Comparison of ENCODE assay signal across 11 mouse cellular contexts in the genomic region with DNA sequence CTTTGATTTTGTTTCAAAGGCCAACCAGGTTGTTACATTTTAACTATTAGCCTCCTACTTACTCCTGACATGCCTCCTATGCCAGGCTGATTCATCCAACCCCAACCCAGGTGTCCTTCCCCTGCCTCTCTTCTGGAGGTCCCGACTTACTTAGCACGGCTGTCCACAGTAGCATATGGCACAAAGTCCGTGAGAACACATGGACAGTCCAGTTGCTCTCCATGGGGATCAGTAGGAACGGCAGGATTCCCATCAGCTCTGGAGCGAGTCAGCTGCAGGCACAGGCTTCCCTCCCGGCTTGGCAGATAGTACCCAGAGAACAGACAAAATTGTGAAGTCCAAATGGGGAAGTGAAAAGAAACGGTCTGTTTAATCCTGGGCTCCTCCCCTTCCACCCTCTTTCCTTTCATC. TPM values are rescaled to one million over a fixed set of nuclear protein-coding genes. Genes with fewer than 3 reads are reported as not detected.
DNase-seq lines count a peak whose midpoint lies in the region; ATAC-seq and TF ChIP-seq lines count a peak whose summit lies in the region.
"Had no signal": no experiment of that assay in that cellular context is flagged by ENCODE, and none has a peak within 500 bp of the region (broad histone marks: within the 10 kb centered on the region; RNA-seq: fewer than 3 reads in every experiment).

No protein-coding gene starts in this region.

- TF ChIP-seq RAD21 in MEL (IDR thresholded peaks at IDR 0.05; ENCODE audit: low read depth, low read length): no peak

- no peak overlapping the region for H3K27ac ChIP-seq in liver, embryonic 14.5 days
- peak overlapping the region; percentile 66 for H3K27ac ChIP-seq in MEL (ENCODE audit: control insufficient read depth, low read depth, low read length)
- H3K27ac ChIP-seq: lung, embryonic 15.5 days had no signal

- peaks cover 0 to 4% of the 10 kb centered on the region in 2 experiments; a peak in 1 of 4 replicates for H3K4me1 ChIP-seq in liver, embryonic 14.5 days (replicated peaks; ENCODE audit: control insufficient read depth in 2 of 2, insufficient read depth in 2 of 2, low read length in 1 of 2)
- peaks cover 7 to 25% of the 10 kb centered on the region in 2 experiments for H3K4me1 ChIP-seq in MEL (ENCODE audit: control insufficient read depth in 1 of 2, insufficient read depth in 2 of 2, low read length in 2 of 2)
- H3K4me1 ChIP-seq: heart, embryonic 12.5 days; lung, embryonic 15.5 days had no signal

- no peak for TF ChIP-seq CTCF in liver, embryonic 14.5 days (IDR thresholded peaks at IDR 0.05; ENCODE audit: low read depth)
- TF ChIP-seq CTCF in MEL (IDR thresholded peaks at IDR 0.05 in 2 of 3, conservative IDR thresholded peaks at IDR 0.05 in 1 of 3; ENCODE audit: control insufficient read depth in 1 of 3, insufficient read depth in 1 of 3, low read depth in 2 of 3, low read length in 3 of 3, poor library complexity in 1 of 3, severe bottlenecking in 1 of 3): no peak

- peak overlapping the region; percentile 13; the same call in 1 of the 2 replicates for H3K4me2 ChIP-seq in liver, embryonic 14.5 days (ENCODE audit: low read depth)
- H3K4me2 ChIP-seq: heart, embryonic 12.5 days; lung, embryonic 15.5 days had no signal

- H3K4me3 ChIP-seq in liver, embryonic 14.5 days (ENCODE audit: insufficient read depth in 1 of 2, low read depth in 2 of 2, low read length in 2 of 2): peak overlapping the region in 1 of 2 experiments; percentile 38; a peak in 3 of 4 replicates
- peak overlapping the region; percentile 46 to 78 for H3K4me3 ChIP-seq in MEL (ENCODE audit: control insufficient read depth in 1 of 2, insufficient read depth in 1 of 2, low read depth in 2 of 2, low read length in 2 of 2)
- H3K4me3 ChIP-seq: heart, embryonic 12.5 days; lung, embryonic 15.5 days had no signal

- no peak for TF ChIP-seq EP300 in liver, embryonic 14.5 days (IDR thresholded peaks at IDR 0.05; ENCODE audit: low read depth)
- peak; percentile 65 to 67 for TF ChIP-seq EP300 in MEL (IDR thresholded peaks at IDR 0.05; ENCODE audit: low read depth in 1 of 2, low read length in 2 of 2)

- peak in 1 of 2 experiments; percentile 66; a peak in 2 of 4 replicates for TF ChIP-seq POLR2A in MEL (IDR thresholded peaks at IDR 0.05; ENCODE audit: control insufficient read depth in 1 of 2, insufficient read depth in 1 of 2, low read depth in 1 of 2, low read length in 2 of 2, poor library complexity in 1 of 2)

- H3K9me3 ChIP-seq in liver, embryonic 14.5 days (ENCODE audit: control insufficient read depth, low read length): no peaks in the 10 kb centered on the region
- H3K9me3 ChIP-seq in MEL (replicated peaks; ENCODE audit: insufficient read depth, low read length): no peaks in the 10 kb centered on the region
- H3K9me3 ChIP-seq: heart, embryonic 12.5 days; lung, embryonic 15.5 days had no signal

- no peak for ATAC-seq in liver, embryonic 14.5 days (ENCODE audit: insufficient read depth)
- peak; percentile 77 for ATAC-seq in megakaryocyte, adult 5-6 weeks (ENCODE audit: poor library complexity, severe bottlenecking)
- ATAC-seq: intestine, postnatal 0 days had no signal

- no peaks in the 10 kb centered on the region for H3K27me3 ChIP-seq in liver, embryonic 14.5 days (ENCODE audit: control insufficient read depth, insufficient read depth, low read length)
- H3K27me3 ChIP-seq in MEL (ENCODE audit: control insufficient read depth in 1 of 2, insufficient read depth in 2 of 2, low read length in 2 of 2): no peaks in the 10 kb centered on the region
- H3K27me3 ChIP-seq: lung, embryonic 15.5 days had no signal

- DNase-seq in liver, embryonic 14.5 days (ENCODE audit: low read depth in 3 of 3, low spot score in 3 of 3): no peak
- no peak for DNase-seq in liver
- peak; percentile 87 for DNase-seq in MEL (ENCODE audit: low read depth, low spot score)
- DNase-seq in kidney, adult 18-20 months: peak; percentile 77
- no peak for DNase-seq in urinary bladder, postnatal 36 days (ENCODE audit: low spot score in 2 of 2)
- no peak for DNase-seq in adrenal gland, postnatal 25 days
- DNase-seq: thymus, adult 18-20 months had no signal

- no peak overlapping the region for H3K9ac ChIP-seq in liver, embryonic 14.5 days (replicated peaks)
- H3K9ac ChIP-seq in MEL (ENCODE audit: control insufficient read depth, low read depth, low read length, poor library complexity, severe bottlenecking): peak overlapping the region; percentile 69
- H3K9ac ChIP-seq: heart, embryonic 12.5 days; lung, embryonic 15.5 days had no signal

- no peaks in the 10 kb centered on the region for H3K36me3 ChIP-seq in liver, embryonic 14.5 days (replicated peaks; ENCODE audit: control insufficient read depth, insufficient read depth, low read depth)
- H3K36me3 ChIP-seq in MEL (ENCODE audit: control insufficient read depth in 1 of 2, insufficient read depth in 2 of 2, low read length in 2 of 2): peaks cover 0 to 20% of the 10 kb centered on the region in 2 experiments; a peak in 2 of 4 replicates
- H3K36me3 ChIP-seq: heart, embryonic 12.5 days; lung, embryonic 15.5 days had no signal

- WGBS in liver, embryonic 14.5 days (ENCODE audit: insufficient replicate concordance): 23% methylated on average over 7 of the region's 7 CpGs

- H3K79me2 ChIP-seq in MEL (ENCODE audit: control insufficient read depth, insufficient read depth, low read length, poor library complexity): no peaks in the 10 kb centered on the region

TF ChIP-seq in MEL, 35 proteins besides CTCF, POLR2A, EP300 and RAD21 (continues in another document):
- TF ChIP-seq MXI1 (IDR thresholded peaks at IDR 0.05; ENCODE audit: low read depth, low read length) (peak; percentile 65), MYB (IDR thresholded peaks at IDR 0.05; ENCODE audit: low read depth, low read length) (peak; percentile 63), TBP (IDR thresholded peaks at IDR 0.05; ENCODE audit: low read depth, low read length) (peak; percentile 48; the same call in 1 of the 2 replicates), ZKSCAN1 (IDR thresholded peaks at IDR 0.05; ENCODE audit: low read depth, low read length) (no peak), TAL1 (IDR thresholded peaks at IDR 0.05; ENCODE audit: low read length) (no peak), CHD1 (IDR thresholded peaks at IDR 0.05; ENCODE audit: low read depth, low read length) (no peak), ZC3H11A (IDR thresholded peaks at IDR 0.05; ENCODE audit: low read depth, low read length) (no peak), USF2 (IDR thresholded peaks at IDR 0.05; ENCODE audit: borderline replicate concordance in 1 of 2, insufficient read depth in 1 of 2, low read depth in 1 of 2, low read length in 2 of 2) (no peak), JUND (IDR thresholded peaks at IDR 0.05; ENCODE audit: low read depth, low read length) (no peak), ZNF384 (IDR thresholded peaks at IDR 0.05; ENCODE audit: low read depth, low read length) (no peak), POLR2AphosphoS2 (IDR thresholded peaks at IDR 0.05; ENCODE audit: low read length) (no peak), UBTF (IDR thresholded peaks at IDR 0.05; ENCODE audit: borderline replicate concordance, insufficient read depth, low read depth, low read length) (no peak), CHD2 (IDR thresholded peaks at IDR 0.05; ENCODE audit: low read length) (no peak), SMC3 (IDR thresholded peaks at IDR 0.05; ENCODE audit: low read depth, low read length) (no peak), HCFC1 (IDR thresholded peaks at IDR 0.05; ENCODE audit: low read depth, low read length) (no peak), MAZ (IDR thresholded peaks at IDR 0.05; ENCODE audit: low read depth, low read length) (no peak), ETS1 (IDR thresholded peaks at IDR 0.05; ENCODE audit: low read depth, low read length) (peak; percentile 59; the same call in 1 of the 2 replicates), ELF1 (IDR thresholded peaks at IDR 0.05; ENCODE audit: low read depth, low read length) (no peak), USF1 (IDR thresholded peaks at IDR 0.05; ENCODE audit: low read depth, low read length) (no peak), E2F4 (IDR thresholded peaks at IDR 0.05; ENCODE audit: borderline replicate concordance, low read depth, low read length) (no peak), MYC (IDR thresholded peaks at IDR 0.05; ENCODE audit: low read depth, low read length) (no peak), ZMIZ1 (IDR thresholded peaks at IDR 0.05; ENCODE audit: low read depth, low read length) (no peak), BHLHE40 (IDR thresholded peaks at IDR 0.05; ENCODE audit: borderline replicate concordance, low read depth, low read length) (no peak), TCF12 (IDR thresholded peaks at IDR 0.05; ENCODE audit: low read depth, low read length) (0 out of 2 replicates have a peak, but pooled peaks have one; percentile 23)

RNA-seq across cellular contexts. Expression of a gene that starts 0.6 kb away (rescaled TPM):
- 2.2 and 3.3 TPM in 2 replicates for polyA plus RNA-seq in liver, embryonic 14.5 days (2012; rRNA removed)
- 2.4 and 3.4 TPM in 2 replicates for polyA plus RNA-seq in liver, embryonic 14.5 days (2014; fragmentation: Nextera tagmentation; extraction: Ambion mirVana)
- total RNA-seq in MEL (2012; rRNA removed): 4.7 and 6.4 TPM in 2 replicates
- 1 to 10 TPM in 1 of 2 experiments, not detected in 1; 8.2 TPM for polyA plus RNA-seq in MEL (2012; ENCODE audit: insufficient read depth in 1 of 2, insufficient read length in 2 of 2, low read depth in 1 of 2, low replicate concordance in 2 of 2, missing spikeins in 1 of 2)
- 226 and 271 TPM in 2 replicates for total RNA-seq in megakaryocyte, adult 5-6 weeks (2015)
- total RNA-seq in megakaryocyte, adult 5-6 weeks (2017): 174 and 196 TPM in 2 replicates
- 1.5 and 2.6 TPM in 2 replicates for total RNA-seq in adrenal gland, postnatal 25 days (2021)

RNA-seq across cellular contexts. Expression of a gene that starts 43.0 kb away (rescaled TPM):
- 1.9 and 2.6 TPM in 2 replicates for polyA plus RNA-seq in liver, embryonic 14.5 days (2012; rRNA removed)
- 1.7 and 2.0 TPM in 2 replicates for polyA plus RNA-seq in liver, embryonic 14.5 days (2014; fragmentation: Nextera tagmentation; extraction: Ambion mirVana)
- total RNA-seq in MEL (2012; rRNA removed): not detected in 2 replicates
- not detected for polyA plus RNA-seq in MEL (2012; ENCODE audit: insufficient read depth in 1 of 2, insufficient read length in 2 of 2, low read depth in 1 of 2, low replicate concordance in 2 of 2, missing spikeins in 1 of 2)
- 34.6 and 34.8 TPM in 2 replicates for total RNA-seq in megakaryocyte, adult 5-6 weeks (2015)
- 30.0 and 47.4 TPM in 2 replicates for total RNA-seq in megakaryocyte, adult 5-6 weeks (2017)
- total RNA-seq in adrenal gland, postnatal 25 days (2021): 0.76 and 1.6 TPM in 2 replicates

RNA-seq across cellular contexts. Expression of a gene that starts 48.4 kb away (rescaled TPM):
- 0.35 and 0.51 TPM in 2 replicates for polyA plus RNA-seq in liver, embryonic 14.5 days (2012; rRNA removed)
- 0.37 and 0.56 TPM in 2 replicates for polyA plus RNA-seq in liver, embryonic 14.5 days (2014; fragmentation: Nextera tagmentation; extraction: Ambion mirVana)
- total RNA-seq in MEL (2012; rRNA removed): 0.12 and 0.39 TPM in 2 replicates
- polyA plus RNA-seq in MEL (2012; ENCODE audit: insufficient read depth in 1 of 2, insufficient read length in 2 of 2, low read depth in 1 of 2, low replicate concordance in 2 of 2, missing spikeins in 1 of 2): under 1 TPM in 1 of 2 experiments, not detected in 1; 0.18 TPM
- total RNA-seq in megakaryocyte, adult 5-6 weeks (2015): 1.3 and 3.2 TPM in 2 replicates
- total RNA-seq in megakaryocyte, adult 5-6 weeks (2017): 0.40 and 2.7 TPM in 2 replicates
- 0.46 TPM in 1 of 2 replicates, not detected in the other for total RNA-seq in adrenal gland, postnatal 25 days (2021)
- polyA plus RNA-seq: intestine, postnatal 0 days had no signal

Comparison
In these comparisons a context has a peak if more than half of its experiments do, and no peak if none do; other contexts are left out.
1. DNase-seq: peak in MEL (single experiment) and kidney, adult 18-20 months (single experiment); none in liver, embryonic 14.5 days (0 of 3), liver (single experiment), urinary bladder, postnatal 36 days (0 of 2) and adrenal gland, postnatal 25 days (single experiment).
2. RNA of a gene that starts 0.6 kb away (total RNA-seq): 174 to 271 TPM in megakaryocyte, adult 5-6 weeks; 4.7 to 6.4 TPM in MEL and 1.5 to 2.6 TPM in adrenal gland, postnatal 25 days; every median in the first group is over 10 times any median in the second.
3. RNA of a gene that starts 43.0 kb away (total RNA-seq): 30.0 to 47.4 TPM in megakaryocyte, adult 5-6 weeks; 0.76 to 1.6 TPM in adrenal gland, postnatal 25 days and not detected in MEL; every median in the first group is over 10 times any median in the second.